Mouse (Mus musculus) midbrain, embryonic 15.5 days (tissue): ENCODE data around the gene Pde10a. TPM values are rescaled to one million over a fixed set of nuclear protein-coding genes. Genes with fewer than 3 reads are reported as not detected.
A peak's percentile ranks its signal among the peaks of the same experiment; 100 is the strongest.

Experiments used
- ATAC-seq: fragments of 200-750 bp; cut with Nextera tagmentation; replicated peaks from 2 replicates; pipeline ENCODE4 v1.8.0; 2017; ENCODE audit warnings: moderate TSS enrichment
- H3K27ac ChIP-seq: fragments of 300-500 bp; sonication (generic); 2 replicates; pipeline ENCODE4 v1.5.1; 2015; ENCODE audit warnings: mild to moderate bottlenecking, inconsistent platforms
- H3K27me3 ChIP-seq: fragments of 300-500 bp; sonication (generic); replicated peaks from 2 replicates; pipeline ENCODE4 v1.6.1; 2015; ENCODE audit warnings: inconsistent platforms
- H3K36me3 ChIP-seq: fragments of 300-500 bp; sonication (generic); replicated peaks from 2 replicates; pipeline ENCODE4 v1.6.1; 2015; ENCODE audit warnings: inconsistent platforms
- H3K4me1 ChIP-seq: fragments of 300-500 bp; sonication (generic); 2 replicates; pipeline ENCODE4 v1.6.1; 2015; ENCODE audit warnings: inconsistent platforms
- H3K4me2 ChIP-seq: fragments of 300-500 bp; sonication (generic); 2 replicates; pipeline ENCODE4 v1.6.1; 2015; ENCODE audit warnings: inconsistent platforms, mild to moderate bottlenecking, moderate library complexity
- H3K4me3 ChIP-seq: fragments of 300-500 bp; sonication (generic); 2 replicates; pipeline ENCODE4 v1.5.1; 2015; ENCODE audit warnings: mild to moderate bottlenecking, inconsistent platforms
- H3K9ac ChIP-seq: fragments of 300-500 bp; sonication (generic); 2 replicates; pipeline ENCODE4 v1.6.1; 2015; ENCODE audit warnings: mild to moderate bottlenecking, inconsistent platforms
- H3K9me3 ChIP-seq: fragments of 300-500 bp; sonication (generic); 2 replicates; pipeline ENCODE4 v1.6.1; 2016; ENCODE audit warnings: inconsistent platforms
- WGBS: fragments of 180-500 bp; shearing (Covaris S2); methylation state at CpG from one replicate; pipeline ENCODE4 v1.1.7; 2015; ENCODE audit warnings: mixed read lengths; 5-methylcytosine and 5-hydroxymethylcytosine counted together
- polyA plus RNA-seq: library from polyadenylated mRNA; unstranded; fragments of >200 nt; fragmentation: Nextera tagmentation; extraction: Ambion mirVana; gene quantifications from 2 replicates; pipeline ENCODE4 v1.2.1, GENCODE M21; 2015

Gene Pde10a
- polyA plus RNA-seq, 1 experiment from 2014 or later: 17.3 TPM

GRCm38 (mm10) chr17:8827204-8827603, 302.0 kb downstream of the Pde10a start:
- H3K27ac ChIP-seq: no peak overlapping the region
- H3K9ac ChIP-seq: no peak overlapping the region
- no peaks in the 10 kb centered on the region for H3K36me3 ChIP-seq
- H3K4me3 ChIP-seq: no peak overlapping the region
- no peaks in the 10 kb centered on the region for H3K27me3 ChIP-seq
- H3K4me1 ChIP-seq: 0 out of 2 replicates have a peak, but pooled peaks cover 3% of the 10 kb centered on the region
- no peaks in the 10 kb centered on the region for H3K9me3 ChIP-seq
- H3K4me2 ChIP-seq: no peak overlapping the region
- WGBS: 67% methylated on average over 9 of the region's 9 CpGs
- ATAC-seq: no peak

- WGBS: 71% methylated on average over 5 of the region's 5 CpGs
- Histone ChIP-seq H3K4me3 (no peak overlapping the region), H3K9ac (no peak overlapping the region), H3K4me1 (0 out of 2 replicates have a peak, but pooled peaks cover 3% of the 10 kb centered on the region), H3K36me3 (no peaks in the 10 kb centered on the region), H3K27ac (no peak overlapping the region), H3K9me3 (no peaks in the 10 kb centered on the region), H3K27me3 (no peaks in the 10 kb centered on the region), H3K4me2 (no peak overlapping the region)
- ATAC-seq: no peak
Observed at GRCm38 (mm10) chr17:8831001-8831400, 305.8 kb downstream of the Pde10a start.

- ATAC-seq: no peak
- H3K36me3 ChIP-seq: no peaks in the 10 kb centered on the region
- WGBS: 89% methylated on average over 5 of the region's 5 CpGs
Observed at GRCm38 (mm10) chr17:8836292-8836691, 311.1 kb downstream of the Pde10a start.

GRCm38 (mm10) chr17:8838252-8838651, 313.1 kb downstream of the Pde10a start:
- Histone ChIP-seq H3K27me3 (no peaks in the 10 kb centered on the region), H3K9me3 (no peaks in the 10 kb centered on the region), H3K4me3 (no peak overlapping the region), H3K4me2 (no peak overlapping the region), H3K36me3 (no peaks in the 10 kb centered on the region), H3K9ac (no peak overlapping the region), H3K27ac (no peak overlapping the region), H3K4me1 (peaks cover 38% of the 10 kb centered on the region)
- ATAC-seq: no peak
- WGBS: 52% methylated on average over 8 of the region's 8 CpGs

More at GRCm38 (mm10) chr17:8836292-8836691, 311.1 kb downstream of the Pde10a start:
- Histone ChIP-seq H3K4me3 (no peak overlapping the region), H3K4me1 (peaks cover 19% of the 10 kb centered on the region), H3K27ac (no peak overlapping the region), H3K4me2 (no peak overlapping the region), H3K9me3 (no peaks in the 10 kb centered on the region), H3K9ac (no peak overlapping the region), H3K27me3 (no peaks in the 10 kb centered on the region)

GRCm38 (mm10) chr17:8839237-8840011, 314.3 kb downstream of the Pde10a start:
- no peak overlapping the region for H3K9ac ChIP-seq

GRCm38 (mm10) chr17:8841094-8841493, 315.9 kb downstream of the Pde10a start:
- no peak overlapping the region for H3K4me3 ChIP-seq
- no peak overlapping the region for H3K4me2 ChIP-seq
- H3K9me3 ChIP-seq: no peaks in the 10 kb centered on the region
- no peak overlapping the region for H3K27ac ChIP-seq
- H3K4me1 ChIP-seq: peaks cover 42% of the 10 kb centered on the region
- H3K27me3 ChIP-seq: no peaks in the 10 kb centered on the region
- no peak overlapping the region for H3K9ac ChIP-seq
- no peaks in the 10 kb centered on the region for H3K36me3 ChIP-seq
- 15% methylated on average over 8 of the region's 8 CpGs for WGBS
- no peak for ATAC-seq

More at GRCm38 (mm10) chr17:8839237-8840011, 314.3 kb downstream of the Pde10a start:
- no peaks in the 10 kb centered on the region for H3K27me3 ChIP-seq
- 73% methylated on average over 10 of the region's 10 CpGs for WGBS
- 0 out of 2 replicates have a peak overlapping the region, but pooled peaks have one; percentile 25 for H3K27ac ChIP-seq
- H3K4me3 ChIP-seq: no peak overlapping the region
- no peak overlapping the region for H3K4me2 ChIP-seq
- H3K4me1 ChIP-seq: peaks cover 42% of the 10 kb centered on the region
- H3K36me3 ChIP-seq: no peaks in the 10 kb centered on the region
- ATAC-seq: peak; percentile 46; the same call in 1 of the 2 replicates
- H3K9me3 ChIP-seq: no peaks in the 10 kb centered on the region

GRCm38 (mm10) chr17:8841897-8842540, 316.8 kb downstream of the Pde10a start:
- no peak overlapping the region for H3K4me3 ChIP-seq
- 66% methylated on average over 8 of the region's 8 CpGs for WGBS
- H3K4me2 ChIP-seq: no peak overlapping the region
- no peaks in the 10 kb centered on the region for H3K27me3 ChIP-seq
- H3K27ac ChIP-seq: no peak overlapping the region
- no peaks in the 10 kb centered on the region for H3K36me3 ChIP-seq
- H3K9ac ChIP-seq: no peak overlapping the region
- no peaks in the 10 kb centered on the region for H3K9me3 ChIP-seq
- peaks cover 42% of the 10 kb centered on the region for H3K4me1 ChIP-seq
- ATAC-seq: no peak

- Histone ChIP-seq H3K9ac (no peak overlapping the region), H3K4me2 (no peak overlapping the region), H3K27me3 (no peaks in the 10 kb centered on the region), H3K4me1 (peaks cover 40% of the 10 kb centered on the region), H3K9me3 (no peaks in the 10 kb centered on the region), H3K27ac (no peak overlapping the region), H3K36me3 (no peaks in the 10 kb centered on the region), H3K4me3 (no peak overlapping the region)
- 50% methylated on average over 4 of the region's 4 CpGs for WGBS
- ATAC-seq: no peak
Observed at GRCm38 (mm10) chr17:8842662-8843061, 317.5 kb downstream of the Pde10a start.

- Histone ChIP-seq H3K4me3 (no peak overlapping the region), H3K9ac (no peak overlapping the region), H3K4me1 (peaks cover 33% of the 10 kb centered on the region), H3K4me2 (no peak overlapping the region), H3K36me3 (no peaks in the 10 kb centered on the region), H3K9me3 (no peaks in the 10 kb centered on the region), H3K27me3 (no peaks in the 10 kb centered on the region), H3K27ac (no peak overlapping the region)
- 85% methylated on average over 7 of the region's 7 CpGs for WGBS
- ATAC-seq: no peak
Observed at GRCm38 (mm10) chr17:8843941-8844340, 318.8 kb downstream of the Pde10a start.

GRCm38 (mm10) chr17:8846506-8846905, 321.3 kb downstream of the Pde10a start:
- ATAC-seq: no peak
- Histone ChIP-seq H3K9me3 (no peaks in the 10 kb centered on the region), H3K27me3 (no peaks in the 10 kb centered on the region), H3K36me3 (no peaks in the 10 kb centered on the region), H3K4me3 (no peak overlapping the region), H3K27ac (no peak overlapping the region), H3K4me1 (peaks cover 21% of the 10 kb centered on the region), H3K9ac (no peak overlapping the region), H3K4me2 (no peak overlapping the region)
- WGBS: 94% methylated on average over 6 of the region's 6 CpGs

GRCm38 (mm10) chr17:8847558-8847957, 322.4 kb downstream of the Pde10a start:
- no peak overlapping the region for H3K9ac ChIP-seq
- no peak for ATAC-seq
- H3K4me1 ChIP-seq: peaks cover 11% of the 10 kb centered on the region
- H3K4me2 ChIP-seq: no peak overlapping the region
- H3K36me3 ChIP-seq: no peaks in the 10 kb centered on the region
- no peak overlapping the region for H3K27ac ChIP-seq
- H3K9me3 ChIP-seq: no peaks in the 10 kb centered on the region
- WGBS: 67% methylated on average over 7 of the region's 7 CpGs
- no peak overlapping the region for H3K4me3 ChIP-seq
- H3K27me3 ChIP-seq: no peaks in the 10 kb centered on the region

- ATAC-seq: no peak
- H3K4me3 ChIP-seq: no peak overlapping the region
- WGBS: 76% methylated on average over 6 of the region's 6 CpGs
- peaks cover 11% of the 10 kb centered on the region for H3K4me1 ChIP-seq
- no peaks in the 10 kb centered on the region for H3K9me3 ChIP-seq
- H3K9ac ChIP-seq: no peak overlapping the region
- no peaks in the 10 kb centered on the region for H3K27me3 ChIP-seq
- no peak overlapping the region for H3K27ac ChIP-seq
- no peak overlapping the region for H3K4me2 ChIP-seq
- H3K36me3 ChIP-seq: no peaks in the 10 kb centered on the region
Observed at GRCm38 (mm10) chr17:8851846-8852245, 326.7 kb downstream of the Pde10a start.
